Mouse (Mus musculus) CH12.LX (cell line): ENCODE data around the gene Gm10563. TPM values are rescaled to one million over a fixed set of nuclear protein-coding genes. Genes with fewer than 3 reads are reported as not detected.
"Not testable (repeated sequence)": the region's sequence is repeated elsewhere in the genome, so short reads cannot be mapped to it uniquely, and the experiment has no call there.

Experiments used
- DNase-seq: peaks from one replicate; pipeline ENCODE4 v3.0.0-alpha.2; 2013; ENCODE audit errors: extremely low read depth
- H3K27ac ChIP-seq: 2 replicates; pipeline ENCODE4 v1.5.1; 2012; ENCODE audit warnings: low read depth, mild to moderate bottlenecking, control low read depth, moderate library complexity; ENCODE audit not compliant: insufficient read depth
- H3K27me3 ChIP-seq: replicated peaks from 2 replicates; pipeline ENCODE3; 2012; ENCODE audit warnings: inconsistent platforms
- H3K36me3 ChIP-seq, 2 experiments: replicated peaks in 1 of 2; 2 replicates each; pipeline versions ENCODE3 to v1.6.1; 2012; ENCODE audit warnings: inconsistent platforms in 1 of 2, low read length in 1 of 2, mild to moderate bottlenecking in 1 of 2, mixed read lengths in 1 of 2, moderate library complexity in 1 of 2; ENCODE audit not compliant: control insufficient read depth in 1 of 2, insufficient read depth in 1 of 2
- H3K4me1 ChIP-seq, 2 experiments: 2 replicates each; pipeline ENCODE4 v1.6.1; 2012; ENCODE audit warnings: inconsistent platforms in 1 of 2, moderate library complexity in 1 of 2; ENCODE audit not compliant: insufficient read depth in 2 of 2, control insufficient read depth in 1 of 2
- H3K4me2 ChIP-seq: 2 replicates; pipeline ENCODE4 v1.6.1; 2012; ENCODE audit warnings: low read depth, mild to moderate bottlenecking, control low read depth; ENCODE audit not compliant: poor library complexity, insufficient read depth, severe bottlenecking
- H3K4me3 ChIP-seq, 3 experiments: fragments of 150-350 bp in 1 of 3; sonication (generic) in 1 of 3; replicated peaks in 1 of 3; 2 replicates each; pipeline versions ENCODE3 to v1.5.1; 2011 to 2012; ENCODE audit warnings: low read depth in 2 of 3, low read length in 2 of 3, mild to moderate bottlenecking in 2 of 3, moderate library complexity in 2 of 3, control low read depth in 1 of 3, improper control_type of control experiment in 1 of 3, inconsistent platforms in 1 of 3, mixed read lengths in 1 of 3; ENCODE audit not compliant: poor library complexity in 1 of 3
- H3K79me2 ChIP-seq: replicated peaks from 2 replicates; pipeline ENCODE4 v1.6.1; 2012; ENCODE audit warnings: mild to moderate bottlenecking, moderate library complexity; ENCODE audit not compliant: control insufficient read depth, poor library complexity, insufficient read depth, severe bottlenecking; ENCODE audit errors: extremely low read depth
- H3K9ac ChIP-seq: 2 replicates; pipeline ENCODE4 v1.6.1; 2012; ENCODE audit warnings: low read depth, mild to moderate bottlenecking, control low read depth, moderate library complexity; ENCODE audit not compliant: insufficient read depth
- H3K9me3 ChIP-seq: replicated peaks from 2 replicates; pipeline ENCODE3; 2012; ENCODE audit warnings: low read length, inconsistent platforms, mixed read lengths
- BHLHE40 ChIP-seq: IDR thresholded peaks from 2 replicates; pipeline ENCODE4 v1.6.1; 2011; ENCODE audit warnings: mild to moderate bottlenecking, low read depth, low read length, improper control_type of control experiment
- CTCF ChIP-seq, 2 experiments: IDR thresholded peaks in 1 of 2; conservative IDR thresholded peaks in 1 of 2; 2 replicates each; pipeline ENCODE4 v1.5.1; 2011 to 2012; ENCODE audit warnings: low read depth in 2 of 2, low read length in 2 of 2, improper control_type of control experiment in 1 of 2, inconsistent platforms in 1 of 2, mild to moderate bottlenecking in 1 of 2, moderate library complexity in 1 of 2
- HCFC1 ChIP-seq: IDR thresholded peaks from 2 replicates; pipeline ENCODE4 v1.6.1; 2012; ENCODE audit warnings: low read depth, mild to moderate bottlenecking, inconsistent platforms, low read length, improper control_type of control experiment
- IRF4 ChIP-seq: IDR thresholded peaks from 2 replicates; pipeline ENCODE4 v1.6.1; 2014; ENCODE audit warnings: low read depth, mild to moderate bottlenecking, inconsistent platforms, low read length, improper control_type of control experiment
- KAT2A ChIP-seq: IDR thresholded peaks from 2 replicates; pipeline ENCODE4 v1.6.1; 2012; ENCODE audit warnings: low read length, improper control_type of control experiment, inconsistent platforms; ENCODE audit not compliant: insufficient replicate concordance
- MAX ChIP-seq: IDR thresholded peaks from 2 replicates; pipeline ENCODE4 v1.6.1; 2011; ENCODE audit warnings: low read length, improper control_type of control experiment
- MEF2A ChIP-seq: IDR thresholded peaks from 2 replicates; pipeline ENCODE4 v1.6.1; 2014; ENCODE audit warnings: low read depth, mild to moderate bottlenecking, inconsistent platforms, low read length, improper control_type of control experiment, borderline replicate concordance
- MXI1 ChIP-seq: IDR thresholded peaks from 2 replicates; pipeline ENCODE4 v1.6.1; 2011; ENCODE audit warnings: mild to moderate bottlenecking, low read depth, low read length, improper control_type of control experiment
- MYC ChIP-seq: IDR thresholded peaks from 2 replicates; pipeline ENCODE4 v1.6.1; 2011; ENCODE audit warnings: low read depth, mild to moderate bottlenecking, improper control_type of control experiment, low read length
- NRF1 ChIP-seq: IDR thresholded peaks from 2 replicates; pipeline ENCODE4 v1.6.1; 2014; ENCODE audit warnings: low read depth, mild to moderate bottlenecking, inconsistent platforms, low read length, improper control_type of control experiment, moderate library complexity
- POLR2AphosphoS2 ChIP-seq: IDR thresholded peaks from 2 replicates; pipeline ENCODE4 v1.6.1; 2011; ENCODE audit warnings: low read depth, low read length, improper control_type of control experiment
- RAD21 ChIP-seq: IDR thresholded peaks from 2 replicates; pipeline ENCODE4 v1.6.1; 2011; ENCODE audit warnings: low read depth, mild to moderate bottlenecking, low read length, improper control_type of control experiment, moderate library complexity
- SIN3A ChIP-seq: IDR thresholded peaks from 2 replicates; pipeline ENCODE4 v1.6.1; 2012; ENCODE audit warnings: low read length, improper control_type of control experiment, inconsistent platforms
- SMC3 ChIP-seq: IDR thresholded peaks from 2 replicates; pipeline ENCODE4 v1.6.1; 2011; ENCODE audit warnings: low read depth, low read length, improper control_type of control experiment
- UBTF ChIP-seq: IDR thresholded peaks from 2 replicates; pipeline ENCODE4 v1.6.1; 2012; ENCODE audit warnings: low read depth, mild to moderate bottlenecking, inconsistent platforms, low read length, improper control_type of control experiment, moderate library complexity
- USF1 ChIP-seq: IDR thresholded peaks from 2 replicates; pipeline ENCODE4 v1.6.1; 2014; ENCODE audit warnings: low read depth, mild to moderate bottlenecking, inconsistent platforms, low read length, improper control_type of control experiment
- ZC3H11A ChIP-seq: IDR thresholded peaks from 2 replicates; pipeline ENCODE4 v1.6.1; 2012; ENCODE audit warnings: low read depth, mild to moderate bottlenecking, inconsistent platforms, low read length, improper control_type of control experiment
- ZKSCAN1 ChIP-seq: IDR thresholded peaks from 2 replicates; pipeline ENCODE4 v1.6.1; 2012; ENCODE audit warnings: low read depth, inconsistent platforms, low read length, improper control_type of control experiment, borderline replicate concordance
- ZMIZ1 ChIP-seq: IDR thresholded peaks from 2 replicates; pipeline ENCODE4 v1.6.1; 2012; ENCODE audit warnings: low read depth, mild to moderate bottlenecking, inconsistent platforms, low read length, improper control_type of control experiment
- dilution Hi-C: fragments of 300-500 bp; cut with MboI; formaldehyde crosslinking; loops from 2 replicates; pipeline ENCODE4 v1.14.3; 2020; ENCODE audit warnings: low sequenced_read_pairs; ENCODE audit not compliant: extremely low pct_unique_long_range_greater_than_20kb, extremely low pct_ligation_motif_present
- in situ Hi-C: fragments of 300-500 bp; cut with MboI; formaldehyde crosslinking; loops from 3 replicates; pipeline ENCODE4 v1.14.3; 2019; ENCODE audit warnings: low sequenced_read_pairs, low pct_ligation_motif_present, low pct_unique_long_range_greater_than_20kb, mixed read lengths
- polyA plus RNA-seq: library from polyadenylated mRNA; unstranded; fragments of >175 nt; gene quantifications from 2 replicates; pipeline ENCODE4 v1.2.1, GENCODE M21; 2012; ENCODE audit warnings: low read depth; ENCODE audit not compliant: insufficient read length
- total RNA-seq, 2 experiments: library from RNA; depleted of rRNA; stranded (reverse); fragments of 300-350 nt in 1 of 2; fragments of >200 nt in 1 of 2; gene quantifications; 2 replicates each; pipeline ENCODE4 v1.2.3; 2012 to 2014

Gm10563 gene
- not detected in 2 replicates for total RNA-seq (2012; rRNA removed)
- total RNA-seq (2014; rRNA removed) = not detected in 2 replicates
- not detected in 2 replicates for polyA plus RNA-seq

- H3K4me1 ChIP-seq, H3K27ac ChIP-seq, H3K79me2 ChIP-seq, DNase-seq, H3K4me3 ChIP-seq, dilution Hi-C loops, H3K4me2 ChIP-seq, H3K27me3 ChIP-seq, in situ Hi-C loops, H3K9me3 ChIP-seq, H3K9ac ChIP-seq: not testable (repeated sequence)
- peaks cover 73 to 86% of the 10 kb centered on the region in 2 experiments for H3K36me3 ChIP-seq
These were observed at the start of gene Gm10563 for GRCm38 (mm10) chr4:155645308-155645707. Gm10563 (minus strand) TSS chr4:155645408.

- Histone ChIP-seq H3K9me3 (peaks cover 3% of the 10 kb centered on the region), H3K4me1 (peaks cover 24 to 44% of the 10 kb centered on the region in 2 experiments), H3K79me2 (no peaks in the 10 kb centered on the region), H3K9ac (peak overlapping the region; percentile 53), H3K27ac (peak overlapping the region; percentile 34), H3K4me2 (peak overlapping the region; percentile 79), H3K4me3 (peak overlapping the region; percentile 55 to 69 (median 60)), H3K27me3 (peaks cover 26% of the 10 kb centered on the region)
- dilution Hi-C loops (no loop called here), in situ Hi-C loops (loop anchor here (10.0 kb wide), 1 partner anchor 210 kb away; no protein-coding TSS in a partner anchor)
- DNase-seq = no peak
- TF ChIP-seq UBTF (peak; percentile 69; the same call in 1 of the 2 replicates), BHLHE40 (peak; percentile 53), IRF4 (no peak), KAT2A (no peak), NRF1 (peak; percentile 81), SIN3A (peak; percentile 45; the same call in 1 of the 2 replicates), HCFC1 (0 out of 2 replicates have a peak, but pooled peaks have one; percentile 16), MXI1 (peak; percentile 50), MYC (peak; percentile 72; the same call in 1 of the 2 replicates), MAX (peak; percentile 86)
- TF ChIP-seq, all 38 proteins: peak for 8
- no peaks in the 10 kb centered on the region for H3K36me3 ChIP-seq
These were observed 49.5 kb upstream of the Gm10563 start for GRCm38 (mm10) chr4:155694482-155695401.

GRCm38 (mm10) chr4:155694111-155694481 lies 48.9 kb upstream of the Gm10563 start, which contains the start of gene Fndc10:
Fndc10 (plus strand) TSS chr4:155694342.
- peaks cover 26% of the 10 kb centered on the region for H3K27me3 ChIP-seq
- TF ChIP-seq MXI1 = no peak
- no peak for TF ChIP-seq UBTF
- no peak for TF ChIP-seq POLR2AphosphoS2
- TF ChIP-seq CTCF (conservative IDR thresholded peaks at IDR 0.05 in 1 of 2, IDR thresholded peaks at IDR 0.05 in 1 of 2; ENCODE audit: low read depth in 2 of 2, low read length in 2 of 2) = no peak
- TF ChIP-seq ZKSCAN1 = no peak
- no peak for TF ChIP-seq ZC3H11A
- TF ChIP-seq MAX = no peak
- TF ChIP-seq MEF2A = no peak
- no peak for TF ChIP-seq ZMIZ1
- TF ChIP-seq USF1 = no peak
- TF ChIP-seq HCFC1 = no peak
- TF ChIP-seq MYC = no peak
- TF ChIP-seq RAD21 = no peak
- TF ChIP-seq SMC3 = no peak

More at GRCm38 (mm10) chr4:155694111-155694481, 48.9 kb upstream of the Gm10563 start, which contains the start of gene Fndc10:
- dilution Hi-C loops (no loop called here), in situ Hi-C loops (loop anchor here (10.0 kb wide), 1 partner anchor 209 kb away; no protein-coding TSS in a partner anchor)
- H3K4me1 ChIP-seq = peaks cover 24 to 44% of the 10 kb centered on the region in 2 experiments
- no peak for DNase-seq
- H3K36me3 ChIP-seq = no peaks in the 10 kb centered on the region
- peak within 1 kb of the TSS; percentile 55 to 69 (median 60) for H3K4me3 ChIP-seq
- H3K79me2 ChIP-seq = no peaks in the 10 kb centered on the region
- H3K4me2 ChIP-seq = peak within 1 kb of the TSS; percentile 79
- H3K9me3 ChIP-seq = peaks cover 3% of the 10 kb centered on the region
- peak within 1 kb of the TSS; percentile 34 for H3K27ac ChIP-seq
- H3K9ac ChIP-seq = peak within 1 kb of the TSS; percentile 53
